Mouse (Mus musculus): ENCODE measurements around the gene Vmn1r180.
A peak's percentile ranks its signal among the peaks of the same experiment; 100 is the strongest.
"Not testable (repeated sequence)": the region's sequence is repeated elsewhere in the genome, so short reads cannot be mapped to it uniquely, and the experiment has no call there.

Gene Vmn1r180

DNA sequence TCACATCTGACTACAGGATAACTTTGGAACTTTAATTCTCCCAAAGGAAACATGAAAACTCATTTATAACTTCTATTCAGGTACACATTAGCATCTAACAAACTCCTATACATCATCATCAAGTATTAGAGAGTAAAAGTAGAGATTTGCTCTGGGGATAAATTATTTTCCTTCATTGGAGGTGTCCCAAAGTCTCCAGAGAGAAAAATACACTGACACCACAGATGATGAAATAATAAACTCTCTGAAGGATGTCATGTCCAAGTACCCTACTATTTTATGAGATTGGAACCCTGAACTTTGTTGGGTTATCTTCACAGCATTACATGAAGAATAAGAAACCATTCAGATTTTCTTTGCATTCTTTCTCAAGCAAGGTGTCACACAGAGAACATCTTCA lies at the start of gene Vmn1r180:
TSS of gene Vmn1r180 (plus strand) at position 301 of the 400 bp plus-strand sequence.
- DNase-seq, result no peak

DNA sequence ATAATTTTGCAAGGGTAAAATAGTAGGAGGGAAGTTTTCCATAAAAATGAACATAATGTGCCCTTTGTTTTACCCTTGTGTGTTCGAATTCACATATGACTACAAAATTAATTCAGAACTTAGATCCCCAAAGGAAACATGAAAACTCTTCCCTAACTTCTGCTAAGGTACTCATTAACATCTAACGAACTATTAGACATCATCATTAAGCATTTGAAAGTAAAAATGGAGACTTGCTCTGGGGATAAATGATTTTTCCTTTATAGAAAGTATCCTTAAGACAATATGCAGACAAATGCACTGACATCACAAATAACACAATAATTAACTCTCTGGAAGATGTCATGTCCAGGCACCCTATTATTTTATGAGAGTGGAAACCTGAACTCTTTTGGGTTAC lies 23.8 kb upstream of the Vmn1r180 start, which contains the start of gene Vmn1r179:
TSS of gene Vmn1r179 (plus strand) at position 301 of the 400 bp plus-strand sequence.
- DNase-seq, result no peak

DNA sequence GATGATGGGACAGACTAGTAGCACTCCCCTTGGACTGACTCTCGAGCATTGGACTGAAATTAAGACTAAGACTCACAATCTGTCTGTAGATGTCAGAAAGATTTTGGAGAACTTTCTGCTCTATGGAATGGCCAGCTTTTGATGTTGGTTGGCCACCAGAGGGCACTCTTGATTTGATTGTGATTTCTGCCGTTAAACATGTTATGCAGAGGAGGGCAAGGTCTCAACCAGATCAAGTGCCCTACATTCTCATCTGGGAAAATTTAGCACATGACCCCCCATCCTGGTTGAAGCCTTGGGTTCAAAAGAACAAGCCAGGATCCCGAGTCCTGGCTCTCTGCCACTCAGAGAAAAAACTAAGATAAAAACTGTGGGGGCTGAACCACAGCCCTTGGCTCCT lies 17.6 kb downstream of the Vmn1r180 start:
- DNase-seq, result peak; percentile 14

DNA sequence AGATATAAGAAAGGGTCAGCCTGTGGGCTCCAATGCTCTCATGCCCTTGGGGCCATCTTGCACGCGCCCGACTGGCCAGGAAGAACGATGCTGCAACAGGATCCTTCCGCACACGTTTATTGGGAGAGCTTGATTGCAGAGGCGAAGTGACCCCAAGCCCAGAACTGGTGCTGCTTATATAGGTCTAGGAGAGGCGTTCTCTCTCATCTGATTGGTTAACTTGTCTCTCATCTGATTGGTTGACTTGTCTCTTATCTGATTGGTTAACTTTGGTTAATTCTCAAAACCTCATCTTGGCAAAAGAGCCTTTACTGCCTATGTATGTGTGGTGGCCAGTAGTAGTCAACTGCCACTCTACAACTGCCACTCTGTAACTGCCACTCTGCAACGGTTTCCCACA lies 23.9 kb downstream of the Vmn1r180 start, which contains the start of gene Vmn1r181:
TSS of gene Vmn1r181 (plus strand) at position 301 of the 400 bp plus-strand sequence.
- not testable (repeated sequence) for DNase-seq

DNA sequence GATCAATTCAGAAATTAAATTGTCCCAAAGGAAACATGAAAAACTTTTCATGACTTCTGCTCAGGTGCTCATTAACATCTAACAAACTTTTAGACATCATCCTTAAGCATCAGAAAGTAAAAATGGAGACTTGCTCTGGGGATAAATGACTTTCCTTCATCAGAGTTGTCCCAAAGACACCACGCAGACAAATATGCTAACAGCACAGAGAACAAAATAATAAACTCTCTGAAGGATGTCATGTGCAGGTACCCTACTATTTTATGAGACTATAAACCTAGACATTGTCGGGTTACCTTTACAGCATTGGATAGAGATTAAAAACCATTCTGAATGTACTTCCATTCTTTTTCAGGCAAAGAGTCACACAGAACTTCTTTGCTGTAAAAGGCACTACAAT lies 51.0 kb downstream of the Vmn1r180 start, which contains the start of gene V1rd19:
TSS of gene V1rd19 (plus strand) at position 301 of the 400 bp plus-strand sequence.
- DNase-seq, result no peak
